Mouse (Mus musculus) urinary bladder, adult 2 months (tissue): ENCODE results near the gene Pth2. TPM values are rescaled to one million over a fixed set of nuclear protein-coding genes. Genes with fewer than 3 reads are reported as not detected.

Experiments
- DNase-seq: peaks from one replicate; pipeline ENCODE4 v3.0.0; 2022; ENCODE audit warnings: low spot score
- polyA plus RNA-seq: library from polyadenylated mRNA; depleted of rRNA; stranded (reverse); fragments of >200 nt; gene quantifications from 2 replicates; pipeline ENCODE4 v1.2.3, GENCODE M21; 2012

The Pth2 gene
- polyA plus RNA-seq, 1 experiment, result not detected

- DNase-seq, result no peak
These were observed 16.2 kb downstream of the Pth2 start for GRCm38 (mm10) chr7:45196994-45197393.

- DNase-seq, result no peak
These were observed 17.6 kb downstream of the Pth2 start for GRCm38 (mm10) chr7:45198435-45198834.

- DNase-seq, result no peak
These were observed 18.2 kb downstream of the Pth2 start for GRCm38 (mm10) chr7:45198961-45199360.

GRCm38 (mm10) chr7:45202654-45203053 lies 21.9 kb downstream of the Pth2 start:
- DNase-seq, result no peak

- DNase-seq, result peak; percentile 53
These were observed 23.8 kb downstream of the Pth2 start, which contains the start of gene Ccdc155 for GRCm38 (mm10) chr7:45204380-45205143. TSS of gene Ccdc155 (minus strand) at chr7:45204892.

- DNase-seq, result no peak
These were observed 27.5 kb downstream of the Pth2 start for GRCm38 (mm10) chr7:45208260-45208659.

- no peak for DNase-seq
These were observed 30.3 kb downstream of the Pth2 start for GRCm38 (mm10) chr7:45211070-45211469.

GRCm38 (mm10) chr7:45211851-45212251 lies 31.1 kb downstream of the Pth2 start, which contains the start of gene Dkkl1:
TSS of gene Dkkl1 (minus strand) at chr7:45212147.
- DNase-seq, result no peak

GRCm38 (mm10) chr7:45212356-45212755 lies 31.6 kb downstream of the Pth2 start:
- no peak for DNase-seq

GRCm38 (mm10) chr7:45213708-45214107 lies 32.9 kb downstream of the Pth2 start:
- no peak for DNase-seq

GRCm38 (mm10) chr7:45215673-45216441 lies 35.1 kb downstream of the Pth2 start, which contains the start of gene Tead2:
TSS of gene Tead2 (plus strand) at chr7:45215753.
- DNase-seq, result no peak

GRCm38 (mm10) chr7:45216442-45217183 lies 35.8 kb downstream of the Pth2 start:
- no peak for DNase-seq

GRCm38 (mm10) chr7:45221680-45222079 lies 40.9 kb downstream of the Pth2 start:
- DNase-seq, result no peak

GRCm38 (mm10) chr7:45224826-45225225 lies 44.0 kb downstream of the Pth2 start:
- no peak for DNase-seq

- DNase-seq, result no peak
These were observed 45.6 kb downstream of the Pth2 start for GRCm38 (mm10) chr7:45226421-45226820.

GRCm38 (mm10) chr7:45228548-45228947 lies 47.8 kb downstream of the Pth2 start:
- DNase-seq, result no peak

GRCm38 (mm10) chr7:45229046-45229445 lies 48.3 kb downstream of the Pth2 start:
- no peak for DNase-seq

- DNase-seq, result no peak
These were observed 48.8 kb downstream of the Pth2 start for GRCm38 (mm10) chr7:45229459-45230203.

GRCm38 (mm10) chr7:45231192-45231591 lies 50.4 kb downstream of the Pth2 start:
- DNase-seq, result no peak
